Mouse (Mus musculus) heart, adult 2 months (tissue): Measurements from ENCODE around the gene Usp4. TPM values are rescaled to one million over a fixed set of nuclear protein-coding genes. Genes with fewer than 3 reads are reported as not detected.
A peak's percentile ranks its signal among the peaks of the same experiment; 100 is the strongest.

ENCODE experiments used
- DNase-seq, 2 experiments: peaks; one replicate each; pipeline ENCODE4 v3.0.0; 2021
- H3K27ac ChIP-seq: fragments of 200-600 bp; 2 replicates; pipeline ENCODE4 v1.8.1; 2022
- H3K27me3 ChIP-seq: fragments of 200-500 bp; 2 replicates; pipeline ENCODE4 v1.6.1; 2012; ENCODE audit warnings: mild to moderate bottlenecking, low read length, inconsistent platforms, mixed read lengths; ENCODE audit not compliant: control insufficient read depth, insufficient read depth
- H3K36me3 ChIP-seq: fragments of 200-500 bp; 2 replicates; pipeline ENCODE4 v1.6.1; 2012; ENCODE audit warnings: low read length, inconsistent platforms; ENCODE audit not compliant: control insufficient read depth, insufficient read depth
- H3K4me1 ChIP-seq: fragments of 200-500 bp; 2 replicates; pipeline ENCODE4 v1.6.1; 2011; ENCODE audit warnings: low read length; ENCODE audit not compliant: control insufficient read depth, insufficient read depth
- H3K4me3 ChIP-seq: fragments of 200-600 bp; 2 replicates; pipeline ENCODE4 v1.8.1; 2022
- H3K79me2 ChIP-seq: fragments of 200-500 bp; replicated peaks from 2 replicates; pipeline ENCODE4 v1.6.1; 2012; ENCODE audit warnings: mild to moderate bottlenecking, inconsistent platforms, low read length, moderate library complexity, mixed read lengths; ENCODE audit not compliant: control insufficient read depth, insufficient read depth
- H3K9ac ChIP-seq: fragments of 200-500 bp; 2 replicates; pipeline ENCODE4 v1.6.1; 2012; ENCODE audit warnings: low read depth, mild to moderate bottlenecking, control low read depth, inconsistent platforms, low read length, mixed read lengths
- CTCF ChIP-seq: fragments of 200-600 bp; IDR thresholded peaks from 2 replicates; pipeline ENCODE4 v1.8.1; 2022; ENCODE audit warnings: antibody characterized with exemption, mild to moderate bottlenecking, moderate library complexity
- EP300 ChIP-seq: fragments of 200-500 bp; IDR thresholded peaks from 2 replicates; pipeline ENCODE4 v1.6.1; 2011; ENCODE audit warnings: low read depth, low read length, control low read depth; ENCODE audit not compliant: insufficient read depth
- POLR2A ChIP-seq: fragments of 200-500 bp; IDR thresholded peaks from 2 replicates; pipeline ENCODE4 v1.6.1; 2011; ENCODE audit warnings: mild to moderate bottlenecking, low read depth, low read length, control low read depth; ENCODE audit not compliant: insufficient read depth
- WGBS: fragments of 180-500 bp; shearing (Covaris S2); methylation state at CpG from one replicate; pipeline ENCODE4 v1.1.7; 2018; 5-methylcytosine and 5-hydroxymethylcytosine counted together
- intact Hi-C: fragments of 180-260 bp; cut with DNase I; formaldehyde crosslinking; loops from one replicate; pipeline ENCODE4 v1.15.1; 2025
- polyA plus RNA-seq: library from polyadenylated mRNA; depleted of rRNA; stranded (reverse); fragments of >200 nt; gene quantifications from 2 replicates; pipeline ENCODE4 v1.2.3, GENCODE M21; 2012
- total RNA-seq, 2 experiments: library from RNA; stranded (reverse); gene quantifications; 2 replicates each; pipeline ENCODE4 v1.2.3; 2021

Usp4 gene
- total and polyA plus RNA-seq, 3 experiments, result 52.7 to 74.8 (median 66.1) TPM

- no peak for TF ChIP-seq CTCF
- H3K27me3 ChIP-seq, result no peaks in the 10 kb centered on the region
- no peak overlapping the region for H3K4me3 ChIP-seq
- H3K36me3 ChIP-seq, result peaks cover 4% of the 10 kb centered on the region; the same call in 1 of the 2 replicates
- no peak overlapping the region for H3K27ac ChIP-seq
- no peak for DNase-seq
- intact Hi-C loops, result no loop called here
- WGBS, result 100% methylated on average over 1 of the region's 1 CpGs
- peaks cover 10% of the 10 kb centered on the region for H3K4me1 ChIP-seq
- H3K79me2 ChIP-seq, result 0 out of 2 replicates have a peak, but pooled peaks cover 1% of the 10 kb centered on the region
- no peak overlapping the region for H3K9ac ChIP-seq
Observed at GRCm38 (mm10) chr9:108343835-108344234, 3.8 kb upstream of the Usp4 start.

- intact Hi-C loops, result no loop called here
- peaks cover 4% of the 10 kb centered on the region; the same call in 1 of the 2 replicates for H3K79me2 ChIP-seq
- no peak for DNase-seq
- TF ChIP-seq EP300, result no peak
- no peak for TF ChIP-seq POLR2A
- no peak for TF ChIP-seq CTCF
- whole genome bisulfite sequencing, result 83% methylated on average over 4 of the region's 4 CpGs
- H3K27ac ChIP-seq, result no peak overlapping the region
- no peak overlapping the region for H3K4me3 ChIP-seq
- no peak overlapping the region for H3K9ac ChIP-seq
- H3K4me1 ChIP-seq, result peaks cover 10% of the 10 kb centered on the region
- H3K36me3 ChIP-seq, result peaks cover 4% of the 10 kb centered on the region; the same call in 1 of the 2 replicates
- H3K27me3 ChIP-seq, result no peaks in the 10 kb centered on the region
Observed at GRCm38 (mm10) chr9:108344471-108344870, 3.2 kb upstream of the Usp4 start.

DNA sequence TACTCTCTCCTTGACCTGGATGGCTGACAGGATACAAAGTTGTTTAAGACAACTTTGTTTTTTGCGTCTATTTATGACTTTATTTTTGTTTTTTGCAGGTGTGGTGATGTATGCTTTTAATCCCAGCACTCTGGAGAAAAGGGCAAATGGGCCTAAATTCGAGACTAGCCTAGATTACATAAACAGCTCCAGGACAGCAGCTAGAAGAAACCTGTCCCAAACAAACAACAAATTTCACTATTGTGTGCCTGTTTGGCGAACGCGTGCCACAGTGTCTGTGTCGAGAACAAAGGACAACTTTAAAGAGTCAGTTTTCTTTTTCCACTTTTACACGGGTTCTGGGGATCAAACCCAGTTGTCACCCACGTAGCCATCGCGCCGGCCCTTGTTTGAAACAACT, 629 bp upstream of the Usp4 start:
- intact Hi-C loops, result loop anchor here (1.0 kb wide), 2 partner anchors 8 to 41 kb away; partner anchors contain the start of genes Rhoa and Tcta
- TF ChIP-seq CTCF, result no peak
- no peak for TF ChIP-seq EP300
- no peak for TF ChIP-seq POLR2A
- Histone ChIP-seq H3K79me2 (peaks cover 6% of the 10 kb centered on the region), H3K27me3 (no peaks in the 10 kb centered on the region), H3K4me1 (peaks cover 4% of the 10 kb centered on the region), H3K27ac (peak overlapping the region; percentile 92), H3K36me3 (0 out of 2 replicates have a peak, but pooled peaks cover 2% of the 10 kb centered on the region), H3K4me3 (peak overlapping the region; percentile 98), H3K9ac (peak overlapping the region; percentile 80)
- no peak for DNase-seq
- WGBS, result 3% methylated on average over 11 of the region's 11 CpGs

DNA sequence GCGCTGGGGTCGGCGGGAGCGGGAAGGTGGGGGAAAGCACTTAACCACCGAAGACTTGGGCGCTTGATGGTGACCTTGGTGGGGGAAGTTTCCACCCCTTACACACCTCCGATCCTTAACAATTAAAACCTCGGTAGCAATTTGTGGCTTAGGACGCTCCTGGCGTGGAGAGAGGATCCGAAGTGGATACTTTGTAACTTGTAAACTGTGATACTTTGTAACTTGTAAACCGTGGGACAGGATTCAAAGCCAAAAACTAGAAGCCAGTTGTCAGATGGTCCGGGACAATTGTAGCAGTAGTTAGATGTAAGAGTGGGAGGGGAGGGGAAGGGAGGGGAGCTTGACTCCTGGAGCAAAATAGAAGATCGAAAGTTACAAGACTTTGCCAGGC, 632 bp downstream of the Usp4 start:
- peak overlapping the region; percentile 88 for H3K9ac ChIP-seq
- peaks cover 8% of the 10 kb centered on the region for H3K79me2 ChIP-seq
- peak overlapping the region; percentile 98 for H3K4me3 ChIP-seq
- no peaks in the 10 kb centered on the region for H3K27me3 ChIP-seq
- DNase-seq, result no peak
- peak overlapping the region; percentile 92 for H3K27ac ChIP-seq
- peaks cover 4% of the 10 kb centered on the region for H3K4me1 ChIP-seq
- H3K36me3 ChIP-seq, result 0 out of 2 replicates have a peak, but pooled peaks cover 2% of the 10 kb centered on the region
- intact Hi-C loops, result no loop called here
- no peak for TF ChIP-seq EP300
- no peak for TF ChIP-seq CTCF
- TF ChIP-seq POLR2A, result no peak
- under 1% methylated on average over 14 of the region's 14 CpGs for WGBS

DNA sequence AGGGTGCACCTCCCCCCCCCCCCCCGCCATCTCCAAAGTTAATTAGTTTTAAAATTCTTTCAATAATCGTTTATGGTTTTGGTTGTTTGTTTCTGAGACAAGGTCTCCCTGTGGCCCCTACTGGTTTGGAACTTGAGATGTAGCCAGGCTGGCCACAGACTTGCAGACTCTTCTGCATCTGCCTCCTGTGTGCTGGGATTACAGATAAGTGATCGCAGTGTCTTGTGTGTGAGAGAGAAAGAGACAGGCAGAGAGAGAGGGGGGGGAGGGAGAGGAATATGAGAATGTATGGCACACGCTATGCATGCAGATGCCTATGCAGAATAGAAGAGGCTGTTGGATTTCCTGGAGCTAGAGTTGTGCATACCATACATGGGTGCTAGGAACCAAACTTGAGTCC, 2.1 kb downstream of the Usp4 start:
- Histone ChIP-seq H3K4me3 (no peak overlapping the region), H3K4me1 (peaks cover 4% of the 10 kb centered on the region), H3K27ac (no peak overlapping the region), H3K9ac (no peak overlapping the region), H3K36me3 (0 out of 2 replicates have a peak, but pooled peaks cover 2% of the 10 kb centered on the region), H3K27me3 (no peaks in the 10 kb centered on the region), H3K79me2 (peaks cover 8% of the 10 kb centered on the region)
- TF ChIP-seq CTCF (no peak), EP300 (no peak), POLR2A (no peak)
- WGBS, result 89% methylated on average over 4 of the region's 4 CpGs
- no peak for DNase-seq
- intact Hi-C loops, result no loop called here

- DNase-seq, result no peak
- 57% methylated on average over 9 of the region's 9 CpGs for WGBS
- Histone ChIP-seq H3K27ac (no peak overlapping the region), H3K27me3 (no peaks in the 10 kb centered on the region), H3K4me1 (no peaks in the 10 kb centered on the region), H3K4me3 (no peak overlapping the region), H3K9ac (no peak overlapping the region), H3K36me3 (peaks cover 2% of the 10 kb centered on the region), H3K79me2 (0 out of 2 replicates have a peak, but pooled peaks cover 2% of the 10 kb centered on the region)
- TF ChIP-seq CTCF (no peak), EP300 (no peak), POLR2A (no peak)
- intact Hi-C loops, result no loop called here
Observed at GRCm38 (mm10) chr9:108378234-108378633, 30.6 kb downstream of the Usp4 start.
